Mouse (Mus musculus): ENCODE data around the gene Dclk1.

Dclk1 gene

DNA sequence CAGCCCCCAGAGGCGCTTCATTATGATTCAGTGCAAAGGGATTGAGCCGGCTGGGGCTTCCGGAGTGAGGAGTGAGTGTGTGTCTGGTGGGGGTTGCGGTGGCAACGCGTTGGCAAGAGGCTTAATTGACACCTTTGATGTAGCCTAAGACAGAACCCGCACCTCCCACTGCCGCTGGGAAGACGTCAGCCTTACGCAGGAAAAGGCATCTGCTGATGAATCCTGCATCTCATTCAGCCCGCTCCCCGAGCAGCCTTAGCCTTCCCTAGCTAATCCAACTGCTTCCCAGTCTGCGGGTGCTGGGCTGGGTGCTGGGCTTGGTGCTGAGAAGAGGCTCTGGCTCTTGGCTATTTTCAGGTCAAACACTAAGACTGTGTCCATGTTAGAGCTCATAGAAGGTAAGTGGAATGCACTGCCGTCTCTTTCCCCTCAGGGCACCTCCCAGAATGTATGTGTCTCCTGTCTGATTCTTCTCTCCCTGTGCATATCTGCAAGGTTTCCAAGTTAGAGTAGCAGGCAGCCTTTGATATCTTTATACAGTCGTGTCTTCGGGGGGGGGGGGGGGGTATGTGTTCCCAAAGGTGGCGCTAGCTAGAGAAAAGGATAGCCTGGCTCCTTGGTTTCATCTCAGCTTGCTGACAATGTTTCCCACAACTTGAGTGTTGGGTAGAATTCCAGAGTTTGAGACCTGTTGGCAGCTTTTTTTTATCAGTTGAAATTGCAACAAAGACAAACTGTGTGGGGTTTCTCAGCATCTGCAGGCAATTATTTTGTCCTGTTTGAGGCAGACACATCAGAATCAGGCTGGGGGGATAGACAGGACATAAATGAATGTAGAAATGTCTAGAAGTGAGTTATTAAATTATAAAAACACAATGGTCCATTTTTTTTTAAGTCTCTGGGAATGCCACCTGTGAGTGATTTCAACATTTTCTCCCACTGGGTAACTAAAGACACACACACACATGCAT is 219.8 kb downstream of the Dclk1 start:
- no peak for DNase-seq

DNA sequence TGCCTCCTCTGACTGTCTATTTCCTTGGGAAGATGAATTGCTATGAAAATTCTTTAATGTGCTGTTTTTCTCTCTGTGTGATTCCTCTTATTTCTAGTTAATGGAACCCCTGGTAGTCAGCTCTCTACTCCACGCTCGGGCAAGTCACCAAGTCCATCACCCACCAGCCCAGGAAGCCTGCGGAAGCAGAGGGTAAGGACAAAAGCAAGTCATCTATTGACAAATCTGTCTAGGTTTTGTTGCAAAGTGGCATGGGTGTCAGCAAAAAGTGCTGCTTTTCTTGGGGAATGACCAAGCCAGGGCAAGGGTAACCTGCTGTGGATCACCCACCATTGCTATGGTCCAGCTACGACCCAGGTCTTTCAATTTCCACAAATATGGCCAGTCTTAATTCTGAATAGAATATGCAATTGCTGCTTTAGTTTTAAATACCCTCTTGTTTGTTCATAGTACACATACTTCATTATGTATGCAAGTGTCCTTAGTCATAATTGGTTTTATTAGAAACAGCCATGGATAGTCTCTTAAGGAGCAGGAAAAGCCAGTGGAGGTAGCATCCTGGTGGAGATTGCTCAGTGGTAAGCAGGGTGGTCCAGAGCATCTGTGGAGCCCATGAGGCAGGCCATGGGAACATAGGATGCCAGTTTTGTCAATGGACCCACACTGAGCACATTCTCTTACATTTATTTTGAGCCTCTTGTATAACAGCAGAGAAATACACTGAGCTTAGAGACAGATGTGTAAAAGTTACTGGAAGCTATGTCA is 220.9 kb downstream of the Dclk1 start:
- DNase-seq = no peak

DNA sequence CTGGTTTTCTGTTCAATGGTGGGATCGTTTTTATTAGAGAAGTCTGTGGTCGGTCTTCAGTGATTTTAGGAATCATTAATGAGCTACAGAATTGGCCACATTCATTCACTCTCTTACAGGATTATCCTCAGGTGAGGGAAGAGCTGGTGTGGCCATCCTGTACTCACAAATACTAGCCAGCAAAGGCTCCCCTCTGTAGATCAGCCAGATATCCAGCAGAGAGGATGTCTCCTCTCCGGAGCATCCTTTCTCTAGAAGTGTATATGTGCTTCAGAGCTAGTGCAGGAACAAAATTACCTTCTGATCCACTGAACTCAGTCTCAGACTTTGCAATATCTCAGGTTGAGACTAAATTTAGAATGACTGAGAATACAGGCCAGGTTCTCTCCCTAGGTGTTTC is 222.1 kb downstream of the Dclk1 start:
- no peak for DNase-seq

DNA sequence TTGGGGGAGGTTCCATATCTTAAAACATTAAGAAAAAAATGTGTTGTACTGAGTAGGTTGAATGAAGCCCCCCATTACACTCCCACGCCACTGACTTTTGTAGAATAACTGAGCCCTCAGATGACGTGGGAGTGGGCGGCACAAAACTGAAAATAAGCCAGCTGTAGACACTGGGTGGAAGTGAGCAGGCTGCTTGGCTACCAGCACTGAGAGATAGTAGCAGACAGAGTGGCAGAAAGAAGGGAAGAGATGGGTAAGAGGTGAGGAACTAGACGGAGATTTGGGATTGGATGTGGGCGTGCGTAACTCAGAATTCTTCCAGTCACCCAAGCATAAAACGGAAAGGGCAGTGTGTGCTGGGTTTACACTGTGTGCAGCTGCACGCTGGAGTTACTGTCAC is 223.6 kb downstream of the Dclk1 start:
- no peak for DNase-seq

DNA sequence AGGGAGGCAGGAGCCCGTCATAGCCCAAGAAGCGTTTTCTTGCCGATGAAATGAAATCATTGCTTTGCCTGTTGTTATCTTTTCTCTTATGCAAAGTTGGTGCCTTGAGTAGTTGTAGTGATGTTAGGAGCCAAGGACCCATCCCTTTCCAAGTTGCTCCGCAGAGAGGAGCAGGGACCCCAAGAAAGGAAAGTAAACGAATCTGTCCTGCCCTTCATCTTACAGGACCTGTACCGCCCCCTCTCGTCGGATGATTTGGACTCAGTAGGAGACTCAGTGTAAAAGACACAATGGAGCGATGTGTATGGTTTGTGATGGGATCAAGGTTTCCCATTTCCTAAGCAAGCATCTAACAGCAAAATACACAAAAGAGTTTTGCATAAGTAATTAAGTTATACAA is 224.2 kb downstream of the Dclk1 start:
- DNase-seq = no peak

DNA sequence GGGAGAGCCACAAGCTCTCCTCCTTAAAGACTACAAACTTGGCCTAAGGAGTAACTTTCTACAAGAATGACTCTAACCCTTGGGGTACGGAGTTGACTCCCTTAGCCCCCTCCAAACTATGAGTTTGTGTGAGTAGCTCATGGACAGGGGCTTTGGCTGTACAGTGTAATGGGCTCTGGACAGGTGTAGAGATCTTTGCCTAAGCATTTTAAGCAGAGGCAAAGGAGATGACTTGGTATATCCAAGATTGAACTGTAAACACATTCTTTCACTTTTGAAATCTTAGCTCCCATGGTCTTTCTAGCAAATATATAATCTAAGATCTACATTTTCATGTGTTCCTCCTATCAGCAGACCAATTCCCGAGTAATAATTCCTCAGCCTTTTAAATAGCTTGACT is 229.9 kb downstream of the Dclk1 start, which contains the start of gene Gm21954:
Gene Gm21954, minus strand, starts transcription at position 101 of the 400 bp plus-strand sequence.
- DNase-seq = no peak

DNA sequence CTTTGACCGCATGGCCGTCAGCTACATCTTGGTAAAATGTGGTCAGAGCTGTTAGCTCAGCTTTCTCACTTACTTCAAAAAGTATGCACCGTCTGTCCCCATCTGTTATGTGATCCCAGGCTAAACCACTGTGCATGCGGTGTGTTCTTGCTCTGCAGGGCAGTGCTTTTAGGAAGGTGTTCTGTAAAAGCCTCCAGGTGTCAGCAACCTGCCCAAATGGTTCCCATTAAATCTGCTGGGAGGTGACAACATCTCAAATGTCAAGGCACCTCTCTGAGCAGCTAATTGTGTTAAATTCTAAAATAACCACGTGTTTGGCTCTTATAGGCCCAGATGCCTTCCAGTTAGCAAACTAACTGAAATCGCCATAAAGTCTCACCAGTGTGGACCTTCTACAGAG is 231.0 kb downstream of the Dclk1 start:
- DNase-seq = no peak

DNA sequence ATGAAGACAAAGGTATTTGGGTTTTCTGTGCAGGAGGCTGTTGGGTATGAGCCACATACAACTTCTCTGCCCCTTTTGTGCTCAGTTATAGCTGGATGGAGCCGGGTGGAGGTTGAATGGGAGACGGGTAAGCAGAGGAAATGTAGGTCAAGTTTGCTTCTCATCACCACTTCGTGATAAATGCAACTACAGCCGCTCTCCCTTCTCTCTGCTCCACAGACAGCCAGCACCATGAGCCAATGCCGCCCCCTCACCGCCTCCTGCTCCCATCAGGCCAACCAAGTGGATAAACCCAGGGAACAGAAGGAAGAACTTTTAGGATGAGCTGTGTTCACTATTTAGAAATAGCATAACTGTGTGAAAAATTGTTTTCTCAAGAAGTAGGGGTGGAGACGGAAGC is 234.5 kb downstream of the Dclk1 start:
- no peak for DNase-seq

DNA sequence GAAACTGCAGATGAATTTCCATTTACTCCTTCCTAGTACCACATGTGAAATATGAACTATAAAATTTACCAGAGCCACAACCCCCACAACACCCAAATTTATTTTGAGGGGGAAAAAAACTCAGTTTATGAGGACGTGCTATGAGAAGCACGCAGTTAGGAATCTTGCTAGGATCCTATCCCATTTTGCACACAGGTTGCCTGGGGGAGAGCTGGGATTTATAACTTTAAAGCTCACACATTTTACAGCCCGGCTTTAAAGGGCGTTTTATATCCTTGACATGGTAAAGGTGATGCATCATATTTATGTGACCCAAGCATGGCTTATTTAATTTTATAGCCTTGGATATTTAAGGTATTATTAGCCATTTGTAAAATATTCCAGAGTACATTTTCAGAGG is 237.1 kb downstream of the Dclk1 start:
- DNase-seq = no peak

DNA sequence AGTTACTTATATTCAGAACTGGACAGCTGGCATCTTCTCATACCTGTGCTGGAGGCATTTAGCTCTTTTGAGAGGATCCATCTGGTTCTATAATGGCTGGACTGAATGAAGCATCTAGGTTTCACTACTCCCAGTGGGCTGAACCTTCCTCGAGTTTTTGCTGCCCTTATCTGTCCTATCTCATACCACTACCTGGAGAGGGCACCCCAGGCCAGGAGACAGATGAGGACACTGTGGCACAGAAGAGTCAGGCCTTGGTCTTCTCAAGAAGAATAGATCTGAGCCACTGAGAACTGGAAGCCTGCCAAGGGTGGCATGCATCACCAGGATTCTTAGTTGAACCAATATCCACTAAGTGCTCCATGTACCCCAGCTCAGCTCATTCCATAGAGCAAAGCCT is 239.0 kb downstream of the Dclk1 start:
- DNase-seq = no peak

DNA sequence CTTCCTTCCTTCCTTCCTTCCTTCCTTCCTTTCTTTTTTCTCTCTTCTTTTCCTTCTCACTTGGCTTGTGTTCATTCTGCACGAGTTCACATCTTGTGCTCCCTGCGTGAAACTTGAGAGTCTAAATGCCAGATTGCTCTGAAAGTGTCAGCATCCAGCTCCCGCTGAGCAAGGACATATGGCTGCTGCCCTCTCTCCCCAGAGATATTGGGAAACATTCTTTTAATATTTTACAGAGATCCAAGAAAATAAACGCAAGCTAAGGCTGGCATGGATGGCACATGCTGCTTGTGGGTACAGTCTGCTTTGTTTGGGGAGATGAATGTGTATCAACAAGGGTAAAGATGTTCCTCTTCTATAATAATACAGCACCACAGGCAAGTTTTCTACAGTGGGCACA is 241.2 kb downstream of the Dclk1 start:
- DNase-seq = no peak

DNA sequence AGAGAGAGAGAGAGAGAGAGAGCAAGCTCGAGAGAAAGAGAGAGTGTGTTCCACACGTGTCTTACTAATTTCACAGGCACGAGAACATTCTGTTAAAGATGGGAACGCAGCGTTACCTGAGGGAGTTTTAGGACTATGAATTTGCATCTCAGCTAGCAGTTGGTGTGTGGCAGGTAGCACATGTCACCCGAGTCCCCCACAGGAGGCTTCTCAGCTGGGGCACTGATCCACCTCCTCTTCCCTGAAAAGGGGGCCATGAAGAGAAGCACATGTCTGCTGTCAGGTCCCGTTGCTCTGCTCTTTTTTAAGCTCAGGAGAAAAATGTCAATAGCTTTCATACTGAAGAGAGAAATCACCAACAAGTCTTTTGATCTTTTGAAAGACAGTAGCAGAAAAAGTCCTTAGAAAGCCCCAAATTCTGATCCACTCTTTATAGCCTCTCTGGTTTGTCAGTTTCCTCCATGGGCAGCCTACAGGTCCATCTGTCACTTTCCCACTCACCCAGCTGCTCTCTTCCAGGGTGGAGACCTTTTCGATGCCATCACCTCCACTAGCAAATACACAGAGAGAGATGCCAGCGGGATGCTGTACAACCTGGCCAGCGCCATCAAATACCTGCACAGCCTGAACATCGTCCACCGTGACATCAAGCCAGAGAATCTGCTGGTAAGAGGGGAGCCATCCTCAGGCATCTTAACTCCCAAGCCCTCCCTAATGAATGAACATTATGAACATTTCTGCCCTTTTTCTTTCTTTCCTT is 247.2 kb downstream of the Dclk1 start:
- no peak for DNase-seq

DNA sequence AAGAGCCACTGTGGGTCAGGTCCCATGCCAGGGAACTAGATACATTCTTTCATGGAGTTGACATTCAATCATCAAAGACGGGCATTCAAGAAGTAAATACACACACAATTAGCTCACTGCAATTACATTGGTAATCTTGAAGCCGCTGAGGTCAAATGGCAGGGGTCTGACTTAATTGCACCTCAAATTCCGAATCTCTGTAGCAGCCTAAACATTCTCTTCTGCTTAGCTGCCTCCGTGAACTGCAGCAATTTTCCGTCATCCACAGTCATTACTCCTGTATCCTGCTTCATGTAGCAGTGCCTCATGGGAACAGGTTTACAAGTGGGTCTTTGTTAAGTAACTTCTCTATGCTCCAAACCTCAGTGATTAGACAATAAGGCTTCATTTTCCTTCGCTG is 249.9 kb downstream of the Dclk1 start:
- DNase-seq = no peak

DNA sequence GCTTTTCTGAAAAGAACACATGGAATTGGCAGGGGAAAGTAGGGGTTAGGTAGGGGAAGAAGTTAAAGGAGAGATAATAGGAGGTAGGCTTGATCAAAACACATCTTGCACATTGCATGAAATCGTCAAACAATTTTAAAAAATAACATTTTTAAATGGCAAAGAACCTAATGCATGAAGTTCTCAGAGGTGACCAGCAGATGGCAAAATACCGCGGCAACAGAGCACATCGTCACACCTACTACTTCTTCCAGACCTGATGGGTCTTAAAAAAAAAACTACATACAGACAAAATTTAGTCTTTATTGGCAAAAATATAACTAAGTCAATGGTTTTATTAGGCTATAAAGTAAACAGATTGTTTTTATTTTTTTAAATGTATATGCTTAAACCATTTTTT is 252.2 kb downstream of the Dclk1 start:
- no peak for DNase-seq

DNA sequence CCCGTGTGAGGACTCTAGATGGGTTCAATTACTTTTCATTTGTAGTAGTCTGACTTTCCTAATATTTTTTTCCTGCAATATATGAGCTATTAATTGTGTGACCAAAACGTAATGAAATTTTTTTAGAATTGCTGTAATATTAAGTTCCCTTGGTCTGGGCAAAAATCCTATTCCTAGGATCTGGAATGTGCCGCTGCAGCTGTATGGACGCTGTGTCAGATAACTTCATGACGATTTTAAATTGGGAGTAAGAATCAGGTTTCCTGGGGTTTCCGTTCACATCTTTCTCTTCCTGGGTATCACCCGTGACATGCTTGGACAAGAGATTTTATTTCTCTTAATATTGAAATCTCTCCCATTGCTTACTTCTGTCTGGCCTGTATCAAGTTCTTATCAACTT is 253.1 kb downstream of the Dclk1 start:
- DNase-seq = no peak

DNA sequence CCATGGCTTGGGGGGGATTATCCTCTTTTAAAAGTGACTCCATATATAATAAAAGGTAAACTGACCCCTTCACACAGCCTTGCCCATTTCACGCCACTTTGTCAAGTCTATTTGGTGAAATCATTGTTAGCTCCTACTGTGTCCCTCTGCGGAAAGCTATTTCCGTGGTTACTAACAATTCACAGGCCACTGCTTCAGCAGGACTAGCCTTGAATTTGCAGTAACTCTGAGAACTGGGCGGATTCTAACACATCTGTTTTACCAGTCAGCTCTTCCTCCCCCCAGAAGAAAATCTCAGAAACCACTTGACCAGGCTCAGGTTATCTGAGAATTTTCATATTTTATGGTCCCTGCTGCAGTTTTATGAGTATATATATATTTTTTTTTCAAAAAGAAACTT is 253.7 kb downstream of the Dclk1 start:
- no peak for DNase-seq

DNA sequence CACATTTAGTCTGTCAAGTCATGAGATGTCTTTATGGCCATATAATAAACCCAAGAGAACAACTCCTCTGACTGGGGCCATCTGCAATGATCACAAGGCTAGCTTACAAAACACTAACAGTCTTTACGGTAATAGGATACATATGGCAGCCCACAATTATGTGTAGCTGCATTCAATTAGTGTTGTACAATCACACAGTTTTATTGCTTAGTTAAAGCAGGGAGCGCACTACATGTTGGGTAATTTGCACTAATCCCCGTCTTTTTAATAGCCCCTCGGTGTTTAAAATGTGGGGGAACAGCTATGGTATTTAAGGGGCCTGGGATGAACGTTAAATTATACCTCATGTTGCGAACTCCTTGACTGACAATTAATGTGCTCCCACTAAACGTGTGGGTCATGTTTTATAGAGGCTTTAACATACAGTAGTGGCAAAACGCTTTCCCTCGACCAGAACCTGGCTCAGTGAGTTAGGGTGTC is 254.3 kb downstream of the Dclk1 start:
- DNase-seq = no peak

DNA sequence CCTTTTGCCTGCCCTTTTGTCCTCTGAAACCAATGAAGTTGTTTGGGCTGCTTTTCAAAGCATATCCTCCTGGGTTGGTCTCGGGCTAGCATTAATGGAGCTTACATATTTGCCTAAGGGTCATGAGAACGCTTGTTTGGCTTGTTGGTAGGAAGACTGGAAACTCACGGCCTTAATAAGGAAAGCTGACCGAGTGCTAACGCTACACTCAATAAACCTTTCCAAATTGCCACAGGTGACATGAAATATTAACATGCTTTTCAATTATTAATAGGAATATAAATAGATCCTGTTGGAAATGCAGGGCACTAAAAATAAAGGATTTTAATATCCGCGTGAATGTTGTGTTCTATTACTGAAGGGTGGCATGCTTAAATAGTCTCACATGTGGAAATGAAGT is 257.1 kb downstream of the Dclk1 start:
- DNase-seq = no peak

DNA sequence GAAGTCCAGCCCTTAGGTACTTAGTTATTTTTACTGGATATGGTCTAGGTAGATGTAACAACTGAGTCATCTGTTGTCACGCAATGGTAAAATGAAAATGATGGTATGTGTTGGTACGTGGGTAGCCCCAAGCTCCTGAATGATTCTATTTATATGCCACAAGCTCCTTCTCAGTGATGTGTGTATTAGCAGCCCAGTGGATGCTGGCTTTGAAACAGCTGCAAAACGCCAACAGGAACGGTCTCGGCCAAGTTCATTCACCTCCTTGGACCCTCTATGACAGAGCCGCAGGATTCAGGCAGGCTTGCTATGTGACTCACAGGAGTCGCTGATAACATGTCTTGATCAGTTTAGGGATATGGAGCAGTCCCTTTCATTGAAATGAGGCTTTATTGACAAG is 268.0 kb downstream of the Dclk1 start:
- DNase-seq = no peak

DNA sequence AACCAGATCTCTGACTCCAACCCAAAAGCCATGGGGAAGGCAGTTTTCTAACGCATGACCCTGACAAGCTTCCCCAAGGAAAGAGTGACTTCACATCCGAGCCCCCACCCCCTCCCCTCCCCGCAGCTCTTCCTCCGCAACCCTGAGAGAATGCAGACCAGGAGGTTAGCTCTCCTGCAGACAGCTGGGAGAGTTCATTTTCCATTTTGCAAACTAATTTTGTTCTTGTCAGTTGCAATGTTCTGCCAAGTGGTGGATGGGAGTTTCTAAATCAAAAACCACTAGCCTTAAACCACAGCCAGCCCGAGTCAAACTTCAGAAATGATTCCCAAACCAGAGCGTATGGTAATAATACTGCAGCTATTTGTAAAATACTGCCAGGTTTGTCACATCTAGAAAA is 269.5 kb downstream of the Dclk1 start:
- no peak for DNase-seq

DNA sequence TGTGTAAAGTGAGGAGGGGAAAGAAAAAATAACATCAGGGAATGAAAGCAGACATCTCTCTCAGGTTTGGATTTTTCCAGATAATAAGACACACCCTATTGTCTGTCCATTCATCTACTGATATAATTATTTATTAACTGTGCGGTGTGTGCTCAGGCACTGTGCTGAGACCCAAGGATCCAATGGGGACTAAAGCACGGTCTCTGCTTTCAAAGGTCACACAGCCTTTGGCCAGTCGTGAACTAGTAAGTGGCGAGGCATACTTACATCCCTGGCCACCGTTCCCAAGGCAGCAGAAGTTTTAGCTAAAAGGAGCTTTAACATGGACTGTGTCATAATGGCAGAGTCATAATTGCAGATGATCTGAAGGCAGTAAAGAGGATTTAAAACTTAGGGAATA is 273.8 kb downstream of the Dclk1 start:
- DNase-seq = no peak

DNA sequence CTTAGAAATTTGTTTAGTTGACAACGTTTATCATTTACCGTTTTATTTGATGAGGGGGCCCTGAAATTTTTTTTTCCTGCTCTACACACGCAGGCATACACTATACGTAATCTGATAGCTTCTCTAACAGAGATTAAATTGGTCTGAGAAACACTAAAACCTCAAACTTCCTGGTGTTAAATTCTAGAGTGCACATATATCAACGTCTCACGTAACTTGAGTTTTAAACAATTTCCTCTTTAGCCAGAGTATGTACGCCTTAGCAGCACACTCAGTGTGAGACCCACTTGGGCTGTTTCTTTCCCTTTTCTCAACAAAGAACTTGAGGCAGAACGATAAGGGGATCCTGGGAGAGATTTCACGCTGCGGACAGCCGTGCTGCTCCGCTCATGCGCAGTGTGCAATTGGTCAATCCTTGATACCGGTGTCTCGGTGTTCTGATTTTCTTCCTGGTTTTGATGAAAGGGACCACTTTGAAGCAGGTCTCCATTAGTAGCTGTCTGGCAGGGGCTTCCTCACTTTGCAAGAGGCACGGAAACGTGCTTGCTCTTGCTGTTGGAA is 275.4 kb downstream of the Dclk1 start:
- DNase-seq = no peak

All from kidney, adult 11 months (tissue).